Mouse (Mus musculus): Measurements from ENCODE around the gene Crygs. TPM values are rescaled to one million over a fixed set of nuclear protein-coding genes. Genes with fewer than 3 reads are reported as not detected.

Crygs gene
- 1 to 10 TPM in 1 of 2 experiments, under 1 TPM in 1; 0.07 to 1.1 TPM for polyA plus RNA-seq (2012; fragmentation: generic; extraction: Trizol)

DNA sequence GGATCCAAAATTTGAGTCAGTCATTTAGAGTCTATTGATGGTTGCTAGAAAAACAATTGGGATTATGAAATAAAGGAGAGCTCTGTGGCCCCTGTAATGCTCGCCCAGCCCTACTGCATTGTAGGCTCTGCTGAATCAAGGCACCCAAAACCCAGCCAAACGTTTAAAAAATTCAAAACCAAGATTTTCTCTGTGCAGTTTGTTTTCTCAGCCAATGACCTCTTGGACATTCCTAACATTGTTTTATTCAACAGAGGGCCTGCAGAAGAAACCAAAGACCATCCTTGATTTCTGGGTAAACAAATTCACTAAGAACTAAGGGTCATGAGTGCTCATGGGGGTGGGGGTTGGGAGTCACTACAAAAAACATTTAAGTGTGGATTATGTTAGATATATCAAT, at the start of gene Crygs:
Gene Crygs (minus strand): TSS at position 101 of the 400 bp plus-strand sequence.

DNA sequence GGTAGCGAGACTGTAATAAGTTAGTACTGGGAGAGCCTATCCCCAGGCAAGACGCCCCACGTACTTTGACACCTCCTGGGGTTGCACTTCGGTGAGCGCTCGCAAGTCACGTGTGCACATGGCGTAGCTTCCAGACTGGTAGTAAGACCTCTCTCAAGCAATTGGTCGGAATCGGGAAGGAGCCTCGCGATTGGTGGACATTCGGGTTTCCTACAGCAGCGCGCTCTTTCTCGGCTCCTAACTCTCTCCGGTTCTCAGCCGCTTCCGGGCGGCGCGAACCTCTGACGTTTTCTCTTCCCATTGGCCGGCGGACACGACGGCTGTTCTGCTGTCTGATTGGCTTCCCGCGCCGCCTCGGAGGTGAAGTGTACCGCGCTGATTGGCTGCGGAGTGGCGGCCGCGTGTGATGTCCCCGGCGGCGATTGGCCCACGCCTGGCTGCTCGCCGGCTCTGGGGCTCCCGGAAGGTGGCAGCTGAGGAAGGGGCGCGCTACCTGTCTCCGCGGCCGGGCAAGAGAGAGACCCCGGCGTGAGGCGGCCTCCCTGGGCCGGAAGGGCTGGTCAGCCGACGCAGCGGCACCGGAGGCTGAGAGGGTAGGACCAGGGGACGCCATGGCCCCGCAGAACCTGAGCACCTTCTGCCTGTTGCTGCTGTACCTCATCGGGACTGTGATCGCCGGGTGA, 46.2 kb upstream of the Crygs start, which contains the start of the genes Tbccd1 and Dnajb11:
Gene Tbccd1 (minus strand): TSS at position 239 of the 683 bp plus-strand sequence.
Gene Dnajb11 (plus strand): TSS at position 415 of the 683 bp plus-strand sequence.

Other genes starting within 250 kb of the Crygs start
- not detected for gene Dgkg, start 154.4 kb downstream of the Crygs start, polyA plus RNA-seq (2012; fragmentation: generic; extraction: Trizol)
- 10 to 100 TPM in 1 of 2 experiments, 1 to 10 TPM in 1; 2.3 to 12.7 TPM for gene Tbccd1, start 46.1 kb upstream of the Crygs start, polyA plus RNA-seq (2012; fragmentation: generic; extraction: Trizol)
- 10 to 100 TPM; 24.1 to 55.5 TPM for gene Dnajb11, start 46.3 kb upstream of the Crygs start, polyA plus RNA-seq (2012; fragmentation: generic; extraction: Trizol)
- gene Ahsg, start 79.7 kb upstream of the Crygs start, polyA plus RNA-seq (2012; fragmentation: generic; extraction: Trizol): not detected
- gene Fetub, start 106.8 kb upstream of the Crygs start, polyA plus RNA-seq (2012; fragmentation: generic; extraction: Trizol): 1 to 10 TPM; 5.5 to 8.3 TPM
- gene Hrg, start 139.5 kb upstream of the Crygs start, polyA plus RNA-seq (2012; fragmentation: generic; extraction: Trizol): not detected
- gene Kng2, start 217.9 kb upstream of the Crygs start, polyA plus RNA-seq (2012; fragmentation: generic; extraction: Trizol): under 1 TPM in 1 of 2 experiments, not detected in 1; 0.37 TPM
- under 1 TPM in 1 of 2 experiments, not detected in 1; 0.02 TPM for gene Kng1, start 246.3 kb upstream of the Crygs start, polyA plus RNA-seq (2012; fragmentation: generic; extraction: Trizol)

Measured in C3H10T1/2 (cell line).